Mouse (Mus musculus): ENCODE measurements around the gene Gm17334. TPM values are rescaled to one million over a fixed set of nuclear protein-coding genes. Genes with fewer than 3 reads are reported as not detected.
A peak's percentile ranks its signal among the peaks of the same experiment; 100 is the strongest.

Gene Gm17334
- polyA plus RNA-seq, 1 experiment from 2014 or later: 0.30 TPM

DNA sequence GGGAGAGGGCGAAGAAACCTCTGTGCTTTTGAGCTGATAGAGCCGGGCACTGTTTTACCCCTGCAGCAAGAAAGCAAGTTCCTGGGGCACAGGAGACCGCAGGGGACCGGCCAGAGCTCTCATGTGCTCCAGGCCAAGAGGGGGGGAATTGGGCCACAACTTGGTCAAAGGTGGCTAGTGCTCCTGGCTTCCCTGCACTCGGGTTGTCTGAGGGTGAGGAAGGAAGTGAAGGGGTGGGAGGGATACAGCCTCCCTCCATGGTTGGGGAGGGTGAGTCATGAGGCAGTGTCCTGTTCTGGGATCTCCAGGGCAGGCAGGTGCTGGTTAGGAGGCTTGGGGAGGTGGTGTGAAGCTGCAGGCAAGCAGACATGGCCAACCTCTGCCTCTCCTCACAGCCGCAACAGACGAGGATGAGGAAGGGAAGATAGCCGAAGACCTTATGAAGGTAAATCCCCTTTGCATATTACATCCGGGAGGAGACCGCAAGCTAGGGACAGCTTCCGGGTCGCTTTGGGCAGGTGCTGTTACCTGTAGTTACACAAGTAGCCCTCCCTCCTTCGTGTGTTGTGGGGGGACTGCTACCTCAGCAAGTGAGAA is 1.8 kb upstream of the Gm17334 start:
- ATAC-seq (ENCODE audit: low FRiP score, low TSS enrichment): no peak
- H3K9me3 ChIP-seq (ENCODE audit: low read length): no peaks in the 10 kb centered on the region
- no peak overlapping the region for H3K27ac ChIP-seq (ENCODE audit: low read length)
- 86% methylated on average over 13 of the region's 13 CpGs for WGBS
- H3K4me2 ChIP-seq (replicated peaks; ENCODE audit: low read depth, low read length): no peak overlapping the region
- no peak overlapping the region for H3K9ac ChIP-seq (replicated peaks; ENCODE audit: low read length)
- no peak overlapping the region for H3K4me3 ChIP-seq (ENCODE audit: low read length)
- no peaks in the 10 kb centered on the region for H3K27me3 ChIP-seq (ENCODE audit: insufficient read depth, low read length)
- peaks cover 18% of the 10 kb centered on the region for H3K36me3 ChIP-seq (ENCODE audit: insufficient read depth, low read length)
- no peaks in the 10 kb centered on the region for H3K4me1 ChIP-seq (ENCODE audit: insufficient read depth, low read length)

DNA sequence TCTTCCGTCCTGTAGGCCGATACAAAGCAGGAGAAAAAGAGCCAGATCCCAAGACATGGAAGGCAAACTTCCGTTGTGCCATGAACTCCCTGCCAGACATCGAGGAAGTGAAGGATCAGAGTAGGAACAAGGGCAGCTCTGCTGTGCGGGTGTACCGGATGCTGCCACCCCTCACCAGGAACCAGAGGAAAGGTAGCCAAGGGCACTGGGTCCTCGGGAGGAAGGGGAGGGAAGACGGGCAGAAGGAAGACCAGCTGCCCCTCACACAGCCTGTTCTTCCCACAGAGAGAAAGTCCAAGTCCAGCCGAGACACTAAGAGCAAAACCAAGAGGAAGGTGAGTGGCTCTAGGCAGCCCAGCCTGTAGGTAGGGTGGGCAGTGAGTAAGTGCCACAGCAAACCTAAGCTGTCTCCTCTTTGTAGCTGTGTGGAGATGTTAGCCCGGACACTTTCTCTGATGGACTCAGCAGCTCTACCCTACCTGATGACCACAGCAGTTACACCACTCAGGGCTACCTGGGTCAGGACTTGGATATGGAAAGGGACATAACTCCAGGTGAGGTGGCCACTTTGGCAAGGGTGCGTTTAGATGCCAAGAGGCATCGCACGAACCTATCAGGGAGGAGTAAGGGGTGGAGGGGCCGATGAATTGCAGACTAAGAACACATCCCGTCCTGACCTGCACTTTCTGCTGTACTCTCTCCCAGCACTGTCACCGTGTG is 814 bp upstream of the Gm17334 start:
- ATAC-seq (ENCODE audit: low FRiP score, low TSS enrichment): no peak
- Histone ChIP-seq H3K9ac (replicated peaks; ENCODE audit: low read length) (no peak overlapping the region), H3K27me3 (ENCODE audit: insufficient read depth, low read length) (no peaks in the 10 kb centered on the region), H3K4me2 (replicated peaks; ENCODE audit: low read depth, low read length) (no peak overlapping the region), H3K4me3 (ENCODE audit: low read length) (no peak overlapping the region), H3K4me1 (ENCODE audit: insufficient read depth, low read length) (no peaks in the 10 kb centered on the region), H3K36me3 (ENCODE audit: insufficient read depth, low read length) (peaks cover 18% of the 10 kb centered on the region), H3K9me3 (ENCODE audit: low read length) (no peaks in the 10 kb centered on the region), H3K27ac (ENCODE audit: low read length) (no peak overlapping the region)
- 92% methylated on average over 16 of the region's 16 CpGs for WGBS

GRCm38 (mm10) chr11:53772536-53772935 is 451 bp downstream of the Gm17334 start:
- no peak overlapping the region for H3K9ac ChIP-seq (replicated peaks; ENCODE audit: low read length)
- no peaks in the 10 kb centered on the region for H3K4me1 ChIP-seq (ENCODE audit: insufficient read depth, low read length)
- H3K27ac ChIP-seq (ENCODE audit: low read length): no peak overlapping the region
- H3K4me3 ChIP-seq (ENCODE audit: low read length): no peak overlapping the region
- no peaks in the 10 kb centered on the region for H3K9me3 ChIP-seq (ENCODE audit: low read length)
- H3K27me3 ChIP-seq (ENCODE audit: insufficient read depth, low read length): no peaks in the 10 kb centered on the region
- ATAC-seq (ENCODE audit: low FRiP score, low TSS enrichment): no peak
- WGBS: 83% methylated on average over 9 of the region's 9 CpGs
- peaks cover 18% of the 10 kb centered on the region for H3K36me3 ChIP-seq (ENCODE audit: insufficient read depth, low read length)
- H3K4me2 ChIP-seq (replicated peaks; ENCODE audit: low read depth, low read length): no peak overlapping the region

GRCm38 (mm10) chr11:53771001-53771744 is 1.8 kb downstream of the Gm17334 start:
- 84% methylated on average over 11 of the region's 11 CpGs for WGBS
- Histone ChIP-seq H3K9me3 (ENCODE audit: low read length) (no peaks in the 10 kb centered on the region), H3K27ac (ENCODE audit: low read length) (no peak overlapping the region), H3K4me3 (ENCODE audit: low read length) (peak overlapping the region; percentile 76), H3K4me2 (replicated peaks; ENCODE audit: low read depth, low read length) (peak overlapping the region; percentile 68), H3K27me3 (ENCODE audit: insufficient read depth, low read length) (no peaks in the 10 kb centered on the region), H3K9ac (replicated peaks; ENCODE audit: low read length) (no peak overlapping the region; the same call in 1 of the 2 replicates), H3K36me3 (ENCODE audit: insufficient read depth, low read length) (peaks cover 11% of the 10 kb centered on the region), H3K4me1 (ENCODE audit: insufficient read depth, low read length) (no peaks in the 10 kb centered on the region)
- ATAC-seq (ENCODE audit: low FRiP score, low TSS enrichment): no peak

GRCm38 (mm10) chr11:53770125-53770791 is 2.7 kb downstream of the Gm17334 start:
- H3K27me3 ChIP-seq (ENCODE audit: insufficient read depth, low read length): no peaks in the 10 kb centered on the region
- under 1% methylated on average over 75 of the region's 75 CpGs for WGBS
- peak overlapping the region; percentile 68 for H3K4me2 ChIP-seq (replicated peaks; ENCODE audit: low read depth, low read length)
- no peaks in the 10 kb centered on the region for H3K4me1 ChIP-seq (ENCODE audit: insufficient read depth, low read length)
- peak; percentile 84 for ATAC-seq (ENCODE audit: low FRiP score, low TSS enrichment)
- peak overlapping the region; percentile 66 for H3K27ac ChIP-seq (ENCODE audit: low read length)
- H3K9ac ChIP-seq (replicated peaks; ENCODE audit: low read length): peak overlapping the region; percentile 76
- peak overlapping the region; percentile 76 for H3K4me3 ChIP-seq (ENCODE audit: low read length)
- H3K9me3 ChIP-seq (ENCODE audit: low read length): no peaks in the 10 kb centered on the region
- H3K36me3 ChIP-seq (ENCODE audit: insufficient read depth, low read length): peaks cover 9% of the 10 kb centered on the region; the same call in 1 of the 2 replicates

DNA sequence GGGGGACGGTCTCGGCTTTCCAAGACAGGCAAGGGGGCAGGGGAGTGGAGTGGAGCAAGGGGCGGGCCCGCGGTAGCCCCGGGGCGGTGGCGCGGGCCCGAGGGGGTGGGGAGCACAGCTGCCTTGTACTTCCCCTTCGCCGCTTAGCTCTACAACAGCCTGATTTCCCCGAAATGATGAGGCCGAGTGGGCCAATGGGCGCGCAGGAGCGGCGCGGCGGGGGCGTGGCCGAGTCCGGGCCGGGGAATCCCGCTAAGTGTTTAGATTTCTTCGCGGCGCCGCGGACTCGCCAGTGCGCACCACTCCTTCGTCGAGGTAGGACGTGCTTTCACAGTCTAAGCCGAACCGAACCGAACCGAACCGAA is 3.2 kb downstream of the Gm17334 start, which contains the start of gene Irf1:
Irf1 (plus strand) TSS at position 255 of the 365 bp plus-strand sequence.
- Histone ChIP-seq H3K4me3 (ENCODE audit: low read length) (peak within 1 kb of the TSS; percentile 76), H3K27me3 (ENCODE audit: insufficient read depth, low read length) (no peaks in the 10 kb centered on the region), H3K4me2 (replicated peaks; ENCODE audit: low read depth, low read length) (peak within 1 kb of the TSS; percentile 68), H3K36me3 (ENCODE audit: insufficient read depth, low read length) (peaks cover 9% of the 10 kb centered on the region; the same call in 1 of the 2 replicates), H3K27ac (ENCODE audit: low read length) (peak within 1 kb of the TSS; percentile 66), H3K9me3 (ENCODE audit: low read length) (no peaks in the 10 kb centered on the region), H3K9ac (replicated peaks; ENCODE audit: low read length) (peak within 1 kb of the TSS; percentile 76), H3K4me1 (ENCODE audit: insufficient read depth, low read length) (no peaks in the 10 kb centered on the region)
- 0% methylated on average over 33 of the region's 40 CpGs for WGBS
- ATAC-seq (ENCODE audit: low FRiP score, low TSS enrichment): peak; percentile 93

DNA sequence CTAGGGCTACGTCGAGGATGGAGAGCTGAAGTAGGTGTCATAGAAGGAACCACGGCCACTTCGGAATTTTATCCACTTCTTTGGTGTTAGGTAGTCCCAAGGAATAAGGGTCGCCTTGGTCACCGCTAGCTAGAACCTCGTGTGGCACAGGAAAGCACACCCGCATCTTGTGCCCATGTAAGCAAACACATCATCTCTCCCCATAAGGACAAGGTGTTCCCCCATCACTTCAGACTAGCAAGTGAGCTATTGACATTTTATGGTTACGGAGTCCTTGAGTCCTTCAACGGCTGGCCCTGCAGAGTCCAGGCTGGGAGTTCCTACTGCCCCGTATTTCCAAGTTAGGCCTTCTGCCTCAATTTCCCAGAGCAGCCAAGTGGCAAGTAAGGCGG is 3.8 kb downstream of the Gm17334 start:
- H3K27me3 ChIP-seq (ENCODE audit: insufficient read depth, low read length): no peaks in the 10 kb centered on the region
- H3K36me3 ChIP-seq (ENCODE audit: insufficient read depth, low read length): peaks cover 5% of the 10 kb centered on the region; the same call in 1 of the 2 replicates
- H3K4me3 ChIP-seq (ENCODE audit: low read length): peak overlapping the region; percentile 76
- H3K9ac ChIP-seq (replicated peaks; ENCODE audit: low read length): 0 out of 2 replicates have a peak overlapping the region, but pooled peaks have one; percentile 76
- H3K27ac ChIP-seq (ENCODE audit: low read length): no peak overlapping the region
- H3K4me1 ChIP-seq (ENCODE audit: insufficient read depth, low read length): peaks cover 2% of the 10 kb centered on the region
- H3K9me3 ChIP-seq (ENCODE audit: low read length): no peaks in the 10 kb centered on the region
- H3K4me2 ChIP-seq (replicated peaks; ENCODE audit: low read depth, low read length): peak overlapping the region; percentile 68
- WGBS: 53% methylated on average over 12 of the region's 12 CpGs
- ATAC-seq (ENCODE audit: low FRiP score, low TSS enrichment): no peak

DNA sequence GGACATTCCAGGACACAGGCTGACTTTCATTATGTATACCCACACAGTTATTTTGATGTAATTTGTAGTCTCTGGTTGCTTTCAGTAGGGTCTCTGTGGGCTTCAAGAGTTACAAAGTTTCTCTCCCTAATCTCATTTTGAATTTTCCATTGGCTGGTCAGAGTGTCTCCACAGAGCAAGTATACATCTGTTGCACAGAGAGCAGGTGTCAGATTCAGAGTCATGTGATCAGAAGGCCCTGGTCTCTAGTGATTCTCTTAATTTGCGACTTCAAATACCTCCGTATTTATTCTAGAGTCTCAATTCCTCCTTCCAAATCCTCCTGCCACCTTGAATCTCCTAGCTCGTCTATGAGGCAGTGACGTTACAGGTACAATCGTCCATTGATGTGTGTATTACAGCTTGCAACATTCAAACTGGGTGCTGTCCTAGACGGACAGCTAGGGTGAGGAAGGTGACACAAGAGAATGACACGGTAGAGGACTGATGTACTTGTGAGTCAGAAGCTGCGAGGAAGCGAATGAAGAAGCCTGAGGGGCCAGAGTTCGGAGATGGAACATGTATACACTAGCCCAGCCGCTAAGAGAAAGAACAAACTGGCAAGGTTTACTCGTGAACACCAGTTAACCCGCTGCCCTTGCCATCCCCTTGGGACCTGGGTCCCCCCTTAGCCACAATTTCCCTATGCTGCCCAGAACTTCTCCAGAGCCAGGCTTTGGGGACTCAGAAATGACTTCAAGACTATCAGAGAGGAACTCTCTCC is 4.4 kb downstream of the Gm17334 start:
- Histone ChIP-seq H3K36me3 (ENCODE audit: insufficient read depth, low read length) (no peaks in the 10 kb centered on the region), H3K4me2 (replicated peaks; ENCODE audit: low read depth, low read length) (no peak overlapping the region), H3K4me3 (ENCODE audit: low read length) (no peak overlapping the region), H3K27ac (ENCODE audit: low read length) (no peak overlapping the region), H3K4me1 (ENCODE audit: insufficient read depth, low read length) (peaks cover 8% of the 10 kb centered on the region), H3K27me3 (ENCODE audit: insufficient read depth, low read length) (no peaks in the 10 kb centered on the region), H3K9ac (replicated peaks; ENCODE audit: low read length) (no peak overlapping the region), H3K9me3 (ENCODE audit: low read length) (no peaks in the 10 kb centered on the region)
- no peak for ATAC-seq (ENCODE audit: low FRiP score, low TSS enrichment)
- WGBS: 76% methylated on average over 13 of the region's 13 CpGs

GRCm38 (mm10) chr11:53764581-53764980 is 8.4 kb downstream of the Gm17334 start:
- no peak overlapping the region for H3K4me3 ChIP-seq (ENCODE audit: low read length)
- no peak overlapping the region for H3K4me2 ChIP-seq (replicated peaks; ENCODE audit: low read depth, low read length)
- WGBS: 69% methylated on average over 5 of the region's 5 CpGs
- H3K36me3 ChIP-seq (ENCODE audit: insufficient read depth, low read length): no peaks in the 10 kb centered on the region
- no peak overlapping the region for H3K9ac ChIP-seq (replicated peaks; ENCODE audit: low read length)
- no peaks in the 10 kb centered on the region for H3K27me3 ChIP-seq (ENCODE audit: insufficient read depth, low read length)
- no peak for ATAC-seq (ENCODE audit: low FRiP score, low TSS enrichment)
- H3K9me3 ChIP-seq (ENCODE audit: low read length): no peaks in the 10 kb centered on the region
- no peak overlapping the region; the same call in 1 of the 2 replicates for H3K27ac ChIP-seq (ENCODE audit: low read length)
- H3K4me1 ChIP-seq (ENCODE audit: insufficient read depth, low read length): peaks cover 44% of the 10 kb centered on the region

All from kidney, embryonic 16.5 days (tissue).